27 mouse cellular contexts compared by ENCODE assay signal in genomic region chr6:89416030-89416595, GRCm38 (mm10). TPM values are rescaled to one million over a fixed set of nuclear protein-coding genes. Genes with fewer than 3 reads are reported as not detected.
DNase-seq lines count a peak whose midpoint lies in the region; ATAC-seq and TF ChIP-seq lines count a peak whose summit lies in the region.
"Had no signal": no experiment of that assay in that cellular context is flagged by ENCODE, and none has a peak within 500 bp of the region (broad histone marks: within the 10 kb centered on the region; RNA-seq: fewer than 3 reads in every experiment).

No protein-coding gene starts in this region.

- no peak overlapping the region for H3K4me2 ChIP-seq in forebrain, postnatal 0 days (ENCODE audit: low read depth)
- no peak overlapping the region for H3K4me2 ChIP-seq in forebrain, embryonic 15.5 days (replicated peaks)
- H3K4me2 ChIP-seq: embryonic facial prominence, embryonic 12.5 days; embryonic facial prominence, embryonic 15.5 days; heart, embryonic 12.5 days; heart, embryonic 15.5 days; hindbrain, embryonic 14.5 days had no signal

- H3K9ac ChIP-seq in forebrain, postnatal 0 days = no peak overlapping the region
- H3K9ac ChIP-seq in forebrain, embryonic 15.5 days (replicated peaks) = no peak overlapping the region
- H3K9ac ChIP-seq: embryonic facial prominence, embryonic 12.5 days; embryonic facial prominence, embryonic 15.5 days; heart, embryonic 12.5 days; heart, embryonic 15.5 days; hindbrain, embryonic 14.5 days had no signal

- ATAC-seq in forebrain, postnatal 0 days = no peak
- ATAC-seq in forebrain, embryonic 15.5 days (replicated peaks) = no peak
- ATAC-seq: hindbrain, postnatal 0 days; inflammation-experienced regulatory T-cells, adult 6 months had no signal

- H3K27me3 ChIP-seq in forebrain, postnatal 0 days (ENCODE audit: insufficient read depth, low read length) = no peaks in the 10 kb centered on the region
- H3K27me3 ChIP-seq in forebrain, embryonic 15.5 days = no peaks in the 10 kb centered on the region
- H3K27me3 ChIP-seq: CH12.LX; embryonic facial prominence, embryonic 12.5 days; embryonic facial prominence, embryonic 15.5 days; heart, embryonic 12.5 days; heart, embryonic 15.5 days had no signal

- no peaks in the 10 kb centered on the region for H3K4me1 ChIP-seq in forebrain, postnatal 0 days (ENCODE audit: insufficient read depth)
- H3K4me1 ChIP-seq in forebrain, embryonic 15.5 days = no peaks in the 10 kb centered on the region
- H3K4me1 ChIP-seq: embryonic facial prominence, embryonic 12.5 days; embryonic facial prominence, embryonic 15.5 days; heart, embryonic 15.5 days had no signal

- no peaks in the 10 kb centered on the region for H3K9me3 ChIP-seq in forebrain, postnatal 0 days (ENCODE audit: low read length)
- no peaks in the 10 kb centered on the region for H3K9me3 ChIP-seq in forebrain, embryonic 15.5 days
- H3K9me3 ChIP-seq: embryonic facial prominence, embryonic 12.5 days; embryonic facial prominence, embryonic 15.5 days; G1E; heart, embryonic 12.5 days; heart, embryonic 15.5 days had no signal

- DNase-seq in forebrain, postnatal 0 days = peak; percentile 22
- peak; percentile 22 to 29 for DNase-seq in layer of hippocampus, adult 2 months (ENCODE audit: low spot score in 2 of 2)
- DNase-seq in layer of hippocampus, adult 9-10 months (ENCODE audit: low spot score) = no peak
- DNase-seq in brain, adult 2 months (ENCODE audit: low read depth, low spot score) = peak; percentile 53
- DNase-seq in telencephalon, adult 2 months (ENCODE audit: low read depth, low spot score) = peak; percentile 28
- DNase-seq in left cerebral cortex, adult 9 months (ENCODE audit: low spot score in 2 of 2) = no peak
- DNase-seq: adrenal gland, adult 8-10 months; adrenal gland, postnatal 25 days; B cell, adult 2 months; cerebellum, adult 11 months; cerebellum, adult 2 months; cerebellum, adult 9-11 months; cerebellum, postnatal 25 days; gastrocnemius, postnatal 25 days; heart, adult 18-20 months; heart, postnatal 10 days; heart, postnatal 4 days had no signal

- TF ChIP-seq CTCF in forebrain, postnatal 0 days (IDR thresholded peaks at IDR 0.05; ENCODE audit: low read depth) = no peak
- no peak for TF ChIP-seq CTCF in layer of hippocampus, adult 2 months (conservative IDR thresholded peaks at IDR 0.05)

- H3K36me3 ChIP-seq in forebrain, postnatal 0 days (ENCODE audit: insufficient read depth) = 0 out of 2 replicates have a peak, but pooled peaks cover 12% of the 10 kb centered on the region
- no peaks in the 10 kb centered on the region for H3K36me3 ChIP-seq in forebrain, embryonic 15.5 days
- H3K36me3 ChIP-seq: embryonic facial prominence, embryonic 12.5 days; embryonic facial prominence, embryonic 15.5 days; G1E; heart, embryonic 12.5 days; heart, embryonic 15.5 days had no signal

- H3K4me3 ChIP-seq in forebrain, postnatal 0 days (ENCODE audit: low read depth, low read length) = no peak overlapping the region
- H3K4me3 ChIP-seq in forebrain, embryonic 15.5 days = no peak overlapping the region
- no peak overlapping the region for H3K4me3 ChIP-seq in layer of hippocampus, adult 2 months
- H3K4me3 ChIP-seq: embryonic facial prominence, embryonic 12.5 days; embryonic facial prominence, embryonic 15.5 days; heart, embryonic 12.5 days; heart, embryonic 15.5 days had no signal

- WGBS in forebrain, postnatal 0 days = 74% methylated on average over 3 of the region's 3 CpGs
- 80% methylated on average over 3 of the region's 3 CpGs for WGBS in forebrain, embryonic 15.5 days

- H3K27ac ChIP-seq in forebrain, postnatal 0 days (ENCODE audit: low read depth, low read length) = no peak overlapping the region
- no peak overlapping the region for H3K27ac ChIP-seq in forebrain, embryonic 15.5 days (replicated peaks)
- no peak overlapping the region for H3K27ac ChIP-seq in layer of hippocampus, adult 2 months
- H3K27ac ChIP-seq: embryonic facial prominence, embryonic 12.5 days; embryonic facial prominence, embryonic 15.5 days; heart, embryonic 15.5 days; hindbrain, embryonic 14.5 days; hindbrain, postnatal 0 days had no signal

RNA-seq across cellular contexts. Expression of gene Plxna1, which starts 53.7 kb away (rescaled TPM):
- 78.2 and 111 TPM in 2 replicates for total RNA-seq in forebrain, postnatal 0 days (2014; rRNA removed)
- 20.3 and 42.1 TPM in 2 replicates for polyA plus RNA-seq in forebrain, postnatal 0 days (2015; fragmentation: Nextera tagmentation; extraction: Ambion mirVana)
- 39.5 and 45.7 TPM in 2 replicates for polyA plus RNA-seq in forebrain, embryonic 15.5 days (2015; fragmentation: Nextera tagmentation; extraction: Ambion mirVana)
- total RNA-seq in layer of hippocampus, adult 2 months (2021) = 100 to 1,000 TPM; 108 to 120 TPM

Comparison
In these comparisons a context has a peak if more than half of its experiments do, and no peak if none do; other contexts are left out.
1. DNase-seq: peak in forebrain, postnatal 0 days (single experiment), layer of hippocampus, adult 2 months (2 of 2), brain, adult 2 months (single experiment) and telencephalon, adult 2 months (single experiment); none in layer of hippocampus, adult 9-10 months (single experiment) and left cerebral cortex, adult 9 months (0 of 2).